Mouse (Mus musculus) ovary, postnatal 10 days (tissue): ENCODE measurements at regions not wholly inside any gene's neighbourhood (a gene's known extent, or its start where the extent isn't known, plus 50 kb on each side); places are given as distances from the start of the nearest gene placed in this dataset.
A peak's percentile ranks its signal among the peaks of the same experiment; 100 is the strongest.
"Not testable (repeated sequence)": the region's sequence is repeated elsewhere in the genome, so short reads cannot be mapped to it uniquely, and the experiment has no call there.

Experiments
- DNase-seq: peaks from one replicate; pipeline ENCODE4 v3.0.0; 2022; ENCODE audit warnings: low spot score

DNA sequence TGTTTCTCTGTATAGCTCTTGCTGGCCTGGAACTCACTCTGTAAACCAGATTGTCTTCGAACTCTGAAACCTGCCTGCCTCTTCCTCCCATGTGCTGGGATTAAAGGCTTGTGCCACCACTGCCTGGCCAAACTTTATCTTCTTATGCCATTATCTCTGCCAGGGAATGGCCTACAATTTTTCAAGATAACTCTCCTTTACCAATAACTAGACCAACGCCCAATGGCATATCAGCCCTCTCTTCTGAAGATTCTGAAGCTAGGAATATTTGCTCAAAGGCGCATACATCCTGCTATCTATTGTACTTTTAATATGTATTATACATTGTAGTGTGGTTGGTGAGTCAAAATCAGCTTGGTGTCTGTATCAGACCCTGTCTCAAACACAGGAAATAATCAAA lies 235.4 kb upstream of the Cts3 start:
- DNase-seq: not testable (repeated sequence)

DNA sequence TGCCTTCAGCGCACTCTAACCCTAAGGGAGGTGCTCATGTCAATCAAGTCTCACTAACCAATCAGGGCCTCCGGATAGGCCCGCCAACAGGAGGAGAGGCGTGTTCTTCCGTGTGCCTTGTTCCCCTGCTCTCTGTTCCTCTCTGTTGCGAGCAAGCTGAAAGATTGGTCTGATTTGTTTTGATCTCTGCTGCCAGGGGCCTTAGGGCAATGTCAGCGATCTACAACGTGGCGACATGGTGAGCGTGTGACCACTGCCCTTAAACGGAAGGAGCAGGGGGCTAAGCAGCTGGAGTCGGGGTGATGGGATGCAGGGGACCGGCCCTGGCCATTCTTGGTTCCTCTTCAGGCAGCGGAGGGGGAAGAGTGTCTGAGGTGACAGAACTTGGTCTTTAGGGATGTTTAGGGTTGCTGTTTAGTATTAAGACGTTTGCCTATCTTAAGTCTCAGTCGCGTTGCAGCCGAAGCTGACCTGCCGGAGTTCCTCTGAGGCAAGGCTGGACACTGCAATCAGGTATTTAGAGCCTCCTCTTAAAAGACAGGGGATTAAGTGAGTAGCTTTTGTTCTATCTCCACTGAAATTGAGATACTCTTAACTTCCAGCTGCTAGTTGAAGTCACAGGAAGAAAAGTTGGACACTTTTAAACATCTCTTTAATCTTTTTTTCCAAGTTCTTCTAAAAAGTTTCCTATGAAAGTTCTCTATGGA lies 234.4 kb upstream of the Cts3 start:
- DNase-seq: peak; percentile 2

DNA sequence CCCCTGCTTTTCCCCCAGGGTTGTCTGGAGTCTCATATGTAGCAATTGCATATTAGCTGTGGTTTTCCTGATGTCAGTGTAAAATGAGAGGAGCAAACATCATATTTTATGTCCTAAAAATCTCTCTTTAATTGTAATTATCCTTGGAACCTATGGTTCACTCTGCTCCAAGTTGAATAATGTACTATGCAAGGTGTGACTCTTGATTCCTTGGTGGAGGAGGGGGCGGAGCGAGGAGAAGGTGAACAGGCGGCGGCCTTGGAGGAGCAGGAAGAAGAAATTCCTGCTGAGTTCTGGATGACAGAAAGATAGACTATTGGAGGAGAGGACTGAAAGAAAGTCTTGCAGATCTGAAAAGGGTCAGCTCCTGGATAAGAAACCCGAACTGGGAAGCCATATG lies 233.8 kb upstream of the Cts3 start:
- DNase-seq: not testable (repeated sequence)

DNA sequence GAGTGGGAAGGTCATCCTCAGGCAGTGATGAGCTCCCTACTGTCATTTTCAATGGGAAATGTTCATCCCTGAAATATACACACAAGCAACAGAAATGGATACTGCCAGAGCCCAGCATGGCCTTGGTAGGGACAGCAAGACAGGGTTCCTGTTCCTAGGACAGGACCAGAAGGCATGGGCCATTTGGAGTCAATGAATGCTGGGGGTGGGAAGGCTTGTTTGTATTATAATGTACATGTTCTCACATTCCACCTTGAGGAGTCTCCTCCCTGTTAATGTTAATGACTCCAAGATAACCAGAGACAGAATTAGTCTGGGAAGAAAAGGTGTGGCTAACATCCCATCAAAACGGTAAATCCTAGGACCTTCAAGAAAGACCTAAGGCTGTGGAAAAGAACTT lies 193.5 kb upstream of the Cts3 start:
- DNase-seq: not testable (repeated sequence)
